Mouse (Mus musculus): Measurements from ENCODE around the gene Nudt2. TPM values are rescaled to one million over a fixed set of nuclear protein-coding genes. Genes with fewer than 3 reads are reported as not detected.
"Not testable (repeated sequence)": the region's sequence is repeated elsewhere in the genome, so short reads cannot be mapped to it uniquely, and the experiment has no call there.

The Nudt2 gene
- 39.9 and 40.5 TPM in 2 replicates for polyA plus RNA-seq (2016; fragmentation: Nextera tagmentation; extraction: Ambion mirVana)

DNA sequence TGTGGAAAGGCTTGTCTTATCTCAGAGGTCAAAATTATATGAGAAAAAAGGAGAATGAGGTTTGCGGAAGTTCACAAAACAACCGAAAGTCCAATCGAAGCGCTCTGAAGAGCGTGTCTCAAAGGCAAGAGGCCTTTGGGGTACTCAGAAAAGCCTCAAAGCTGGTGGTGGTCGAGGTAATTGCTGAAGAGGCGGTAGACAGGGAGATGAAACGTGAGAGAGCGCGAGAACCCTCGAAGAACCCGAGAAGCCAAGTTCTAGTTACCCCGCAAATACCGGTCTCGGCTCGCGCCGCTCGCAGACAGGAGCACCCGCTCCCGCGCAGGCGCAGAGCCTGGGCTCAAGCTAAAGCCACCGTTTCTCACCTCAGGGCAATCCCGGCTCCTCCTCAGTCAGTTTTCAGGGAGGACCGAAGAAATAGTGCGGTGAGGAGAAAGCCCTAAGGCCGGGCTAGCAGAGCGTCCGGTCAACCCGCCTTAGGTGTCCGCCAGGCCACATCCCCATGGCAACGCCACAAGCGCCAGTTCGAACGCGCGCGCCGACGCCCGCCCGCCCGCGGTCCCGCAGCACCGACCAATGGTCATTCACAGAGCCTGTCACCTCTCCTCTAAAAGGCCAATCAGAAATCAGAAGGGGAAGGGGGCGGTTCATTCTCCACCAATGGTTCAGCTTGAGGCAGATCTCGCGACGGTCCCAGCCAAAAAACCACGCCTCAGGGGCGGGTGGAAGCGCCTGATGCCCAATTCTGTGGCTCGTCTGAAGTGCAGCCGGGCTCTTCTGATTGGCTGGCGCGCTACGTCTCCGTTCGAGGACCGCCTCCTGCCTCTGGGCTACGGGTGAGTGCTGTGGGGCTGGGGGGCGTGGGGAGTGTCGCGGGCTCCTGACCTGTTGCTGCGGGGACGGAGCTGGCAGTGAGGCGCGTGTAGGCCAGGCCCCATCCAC is at the start of gene Nudt2, which contains the start of gene Kif24:
Gene Nudt2, plus strand, starts transcription at position 807 of the 942 bp plus-strand sequence.
Gene Kif24, minus strand, starts transcription at position 543 of the 942 bp plus-strand sequence.
- Histone ChIP-seq H3K36me3 (no peaks in the 10 kb centered on the region), H3K27me3 (replicated peaks) (no peaks in the 10 kb centered on the region), H3K9me3 (replicated peaks) (no peaks in the 10 kb centered on the region), H3K4me2 (peak within 1 kb of the TSS; percentile 85), H3K4me3 (peak within 1 kb of the TSS; percentile 85), H3K27ac (ENCODE audit: poor library complexity, severe bottlenecking) (peak within 1 kb of the TSS; percentile 58), H3K9ac (peak within 1 kb of the TSS; percentile 87), H3K4me1 (replicated peaks) (peaks cover 13% of the 10 kb centered on the region)
- WGBS: under 1% methylated on average over 70 of the region's 70 CpGs
- peak; percentile 99 for ATAC-seq (ENCODE audit: insufficient number of reproducible peaks, low FRiP score)

GRCm38 (mm10) chr4:41416966-41417365 is 48.0 kb upstream of the Nudt2 start:
- no peaks in the 10 kb centered on the region for H3K9me3 ChIP-seq (replicated peaks)
- H3K4me3 ChIP-seq: no peak overlapping the region
- no peaks in the 10 kb centered on the region for H3K27me3 ChIP-seq (replicated peaks)
- no peaks in the 10 kb centered on the region for H3K4me1 ChIP-seq (replicated peaks)
- no peaks in the 10 kb centered on the region; the same call in 1 of the 2 replicates for H3K36me3 ChIP-seq
- H3K9ac ChIP-seq: no peak overlapping the region
- no peak overlapping the region for H3K27ac ChIP-seq (ENCODE audit: poor library complexity, severe bottlenecking)
- no peak for ATAC-seq (ENCODE audit: insufficient number of reproducible peaks, low FRiP score)
- H3K4me2 ChIP-seq: no peak overlapping the region

DNA sequence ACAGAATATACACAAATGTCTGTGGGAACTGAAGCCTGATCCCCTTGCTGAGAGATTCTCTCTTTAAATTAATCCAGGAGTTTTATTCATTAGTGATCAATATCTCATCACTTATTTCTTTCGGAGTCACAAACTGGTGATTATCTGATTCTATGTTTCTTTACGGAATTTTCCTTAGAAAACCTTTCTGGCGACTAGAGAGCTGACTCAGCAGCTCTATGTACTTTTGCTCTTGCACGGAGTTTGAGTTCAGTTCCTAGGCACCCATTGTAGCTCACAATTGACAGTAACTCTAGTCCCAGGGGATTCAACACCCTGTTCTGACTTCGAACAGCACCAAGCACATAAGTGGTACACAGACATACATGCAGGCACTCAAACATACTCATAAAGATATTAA is 26.0 kb upstream of the Nudt2 start:
- no peak for ATAC-seq (ENCODE audit: insufficient number of reproducible peaks, low FRiP score)
- Histone ChIP-seq H3K27ac (ENCODE audit: poor library complexity, severe bottlenecking) (no peak overlapping the region), H3K9ac (no peak overlapping the region), H3K9me3 (replicated peaks) (no peaks in the 10 kb centered on the region), H3K4me3 (no peak overlapping the region), H3K36me3 (no peaks in the 10 kb centered on the region), H3K27me3 (replicated peaks) (no peaks in the 10 kb centered on the region), H3K4me1 (replicated peaks) (peaks cover 4% of the 10 kb centered on the region), H3K4me2 (no peak overlapping the region)
- WGBS: 85% methylated on average over 5 of the region's 5 CpGs

DNA sequence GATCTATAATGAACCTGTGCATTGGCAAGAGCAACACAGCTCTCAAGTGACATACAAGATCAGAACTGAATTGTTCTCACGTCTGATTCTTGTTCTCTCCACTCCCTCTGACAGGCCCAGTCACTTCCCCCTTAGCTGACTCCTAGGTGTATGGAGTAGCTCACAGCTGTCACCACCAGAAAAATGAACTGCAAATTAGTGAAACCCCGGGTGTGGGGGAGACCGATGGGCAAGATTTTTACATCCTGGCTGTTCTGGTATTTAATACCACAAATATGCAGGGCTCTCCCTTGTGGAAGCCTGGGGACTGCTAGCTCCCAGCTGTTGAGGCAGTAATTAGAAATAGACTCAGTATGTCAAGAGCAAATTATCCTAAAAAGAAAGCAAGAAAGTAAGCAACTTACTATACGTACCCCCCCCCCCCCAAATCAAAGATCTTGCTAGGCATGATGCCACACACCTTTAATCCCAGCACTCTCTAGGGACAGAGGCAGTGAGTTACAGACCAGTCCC is 22.1 kb upstream of the Nudt2 start:
- ATAC-seq (ENCODE audit: insufficient number of reproducible peaks, low FRiP score): no peak
- H3K4me2 ChIP-seq: no peak overlapping the region
- WGBS: 41% methylated on average over 4 of the region's 4 CpGs
- no peak overlapping the region for H3K9ac ChIP-seq
- no peaks in the 10 kb centered on the region for H3K36me3 ChIP-seq
- no peak overlapping the region for H3K27ac ChIP-seq (ENCODE audit: poor library complexity, severe bottlenecking)
- no peaks in the 10 kb centered on the region for H3K27me3 ChIP-seq (replicated peaks)
- H3K9me3 ChIP-seq (replicated peaks): no peaks in the 10 kb centered on the region
- H3K4me1 ChIP-seq (replicated peaks): peaks cover 4% of the 10 kb centered on the region
- no peak overlapping the region for H3K4me3 ChIP-seq

- no peak overlapping the region for H3K9ac ChIP-seq
- H3K36me3 ChIP-seq: 0 out of 2 replicates have a peak, but pooled peaks cover 3% of the 10 kb centered on the region
- peaks cover 8% of the 10 kb centered on the region for H3K4me1 ChIP-seq (replicated peaks)
- no peak overlapping the region for H3K27ac ChIP-seq (ENCODE audit: poor library complexity, severe bottlenecking)
- H3K4me2 ChIP-seq: no peak overlapping the region
- H3K4me3 ChIP-seq: no peak overlapping the region
- H3K9me3 ChIP-seq (replicated peaks): no peaks in the 10 kb centered on the region
- ATAC-seq (ENCODE audit: insufficient number of reproducible peaks, low FRiP score): no peak
- WGBS: 91% methylated on average over 3 of the region's 3 CpGs
- no peaks in the 10 kb centered on the region for H3K27me3 ChIP-seq (replicated peaks)
Measured at GRCm38 (mm10) chr4:41447595-41447994, 17.4 kb upstream of the Nudt2 start.

- no peak overlapping the region for H3K9ac ChIP-seq
- H3K27ac ChIP-seq (ENCODE audit: poor library complexity, severe bottlenecking): no peak overlapping the region
- no peak overlapping the region for H3K4me3 ChIP-seq
- no peaks in the 10 kb centered on the region for H3K9me3 ChIP-seq (replicated peaks)
- WGBS: 89% methylated on average over 1 of the region's 1 CpGs
- no peaks in the 10 kb centered on the region for H3K36me3 ChIP-seq
- ATAC-seq (ENCODE audit: insufficient number of reproducible peaks, low FRiP score): no peak
- no peak overlapping the region for H3K4me2 ChIP-seq
- H3K27me3 ChIP-seq (replicated peaks): no peaks in the 10 kb centered on the region
- H3K4me1 ChIP-seq (replicated peaks): peaks cover 13% of the 10 kb centered on the region
Measured at GRCm38 (mm10) chr4:41460690-41461089, 4.3 kb upstream of the Nudt2 start.

DNA sequence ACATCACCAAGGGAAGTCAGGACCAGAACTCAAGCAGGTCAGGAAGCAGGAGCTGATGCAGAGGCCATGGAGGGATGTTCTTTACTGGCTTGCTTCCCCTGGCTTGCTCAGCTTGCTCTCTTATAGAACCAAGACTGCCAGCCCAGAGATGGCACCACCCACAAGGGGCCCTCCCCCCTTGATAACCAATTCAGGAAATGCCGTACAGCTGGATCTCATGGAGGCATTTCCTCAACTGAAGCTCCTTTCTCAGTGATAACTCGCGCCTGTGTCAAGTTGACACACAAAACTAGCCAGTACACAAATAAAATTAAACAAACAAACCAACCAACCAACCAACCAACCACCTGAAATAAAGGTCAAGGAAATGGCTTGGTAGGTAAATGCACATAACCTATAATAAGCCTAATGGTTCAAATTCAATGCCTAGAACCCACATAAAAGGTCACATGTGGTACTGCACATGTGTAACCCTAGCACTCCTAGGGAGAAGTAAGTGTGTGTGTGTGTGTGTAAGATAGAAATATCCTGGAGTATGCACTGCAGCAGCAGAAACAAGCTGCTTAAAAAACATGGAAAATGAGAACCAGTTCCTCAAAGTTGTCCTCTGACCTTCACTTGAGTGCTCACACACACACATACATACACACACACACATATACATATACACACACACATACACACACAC is 1.8 kb upstream of the Nudt2 start:
- not testable (repeated sequence) for H3K27me3 ChIP-seq (replicated peaks); H3K9me3 ChIP-seq (replicated peaks); H3K27ac ChIP-seq (ENCODE audit: poor library complexity, severe bottlenecking); H3K9ac ChIP-seq; ATAC-seq (ENCODE audit: insufficient number of reproducible peaks, low FRiP score); H3K36me3 ChIP-seq
- peak overlapping the region; percentile 85 for H3K4me2 ChIP-seq
- 39% methylated on average over 3 of the region's 3 CpGs for WGBS
- H3K4me1 ChIP-seq (replicated peaks): peaks cover 13% of the 10 kb centered on the region
- H3K4me3 ChIP-seq: peak overlapping the region; percentile 85

DNA sequence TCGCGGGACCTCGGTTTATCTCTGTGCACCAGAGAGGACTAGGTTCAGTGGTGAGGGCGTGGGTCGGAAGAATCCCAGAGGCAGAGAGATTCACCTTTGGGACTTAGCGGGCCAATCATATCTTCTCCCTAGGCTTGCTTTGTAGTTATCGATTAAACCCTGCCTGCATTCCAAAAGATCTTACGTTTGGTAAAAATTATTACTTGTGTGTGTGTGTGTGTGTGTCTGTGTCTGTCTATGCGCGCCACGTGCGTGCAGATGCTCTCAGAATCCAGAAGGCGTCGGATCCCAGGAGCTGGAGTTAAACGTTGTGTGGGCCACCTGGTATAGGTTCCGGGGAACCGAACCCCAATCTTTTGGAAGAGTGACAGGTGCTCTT is 325 bp downstream of the Nudt2 start:
- H3K4me2 ChIP-seq: peak overlapping the region; percentile 68
- H3K27me3 ChIP-seq (replicated peaks): no peaks in the 10 kb centered on the region
- H3K9ac ChIP-seq: peak overlapping the region; percentile 87
- H3K27ac ChIP-seq (ENCODE audit: poor library complexity, severe bottlenecking): peak overlapping the region; percentile 58
- H3K9me3 ChIP-seq (replicated peaks): no peaks in the 10 kb centered on the region
- 5% methylated on average over 17 of the region's 17 CpGs for WGBS
- no peak for ATAC-seq (ENCODE audit: insufficient number of reproducible peaks, low FRiP score)
- H3K4me3 ChIP-seq: peak overlapping the region; percentile 85
- peaks cover 13% of the 10 kb centered on the region for H3K4me1 ChIP-seq (replicated peaks)
- H3K36me3 ChIP-seq: no peaks in the 10 kb centered on the region

- Histone ChIP-seq H3K36me3 (no peaks in the 10 kb centered on the region), H3K4me2 (no peak overlapping the region), H3K27ac (ENCODE audit: poor library complexity, severe bottlenecking) (no peak overlapping the region), H3K9ac (no peak overlapping the region), H3K9me3 (replicated peaks) (no peaks in the 10 kb centered on the region), H3K4me3 (no peak overlapping the region), H3K27me3 (replicated peaks) (no peaks in the 10 kb centered on the region), H3K4me1 (replicated peaks) (peaks cover 5% of the 10 kb centered on the region)
- no peak for ATAC-seq (ENCODE audit: insufficient number of reproducible peaks, low FRiP score)
- 59% methylated on average over 17 of the region's 17 CpGs for WGBS
Measured at GRCm38 (mm10) chr4:41468396-41469080, 3.6 kb downstream of the Nudt2 start.

- no peaks in the 10 kb centered on the region for H3K4me1 ChIP-seq (replicated peaks)
- H3K4me3 ChIP-seq: no peak overlapping the region
- ATAC-seq (ENCODE audit: insufficient number of reproducible peaks, low FRiP score): no peak
- H3K36me3 ChIP-seq: no peaks in the 10 kb centered on the region
- H3K9ac ChIP-seq: no peak overlapping the region
- no peak overlapping the region for H3K27ac ChIP-seq (ENCODE audit: poor library complexity, severe bottlenecking)
- H3K27me3 ChIP-seq (replicated peaks): no peaks in the 10 kb centered on the region
- 80% methylated on average over 10 of the region's 10 CpGs for WGBS
- no peaks in the 10 kb centered on the region for H3K9me3 ChIP-seq (replicated peaks)
- no peak overlapping the region for H3K4me2 ChIP-seq
Measured at GRCm38 (mm10) chr4:41469199-41469598, 4.2 kb downstream of the Nudt2 start.

All from heart, embryonic 12.5 days (tissue).